Mouse (Mus musculus): Measurements from ENCODE around the gene Cep128.

- TF ChIP-seq KAT2A (conservative IDR thresholded peaks at IDR 0.05; ENCODE audit: low read depth, low read length) (no peak), POLR2A (IDR thresholded peaks at IDR 0.05; ENCODE audit: control insufficient read depth in 1 of 2, insufficient read depth in 1 of 2, low read depth in 1 of 2, low read length in 2 of 2, poor library complexity in 1 of 2) (no peak), CTCF (IDR thresholded peaks at IDR 0.05 in 2 of 3, conservative IDR thresholded peaks at IDR 0.05 in 1 of 3; ENCODE audit: control insufficient read depth in 1 of 3, insufficient read depth in 1 of 3, low read depth in 2 of 3, low read length in 3 of 3, poor library complexity in 1 of 3, severe bottlenecking in 1 of 3) (no peak), TBP (IDR thresholded peaks at IDR 0.05; ENCODE audit: low read depth, low read length) (no peak), CHD2 (IDR thresholded peaks at IDR 0.05; ENCODE audit: low read length) (no peak), USF2 (IDR thresholded peaks at IDR 0.05; ENCODE audit: borderline replicate concordance in 1 of 2, insufficient read depth in 1 of 2, low read depth in 1 of 2, low read length in 2 of 2) (no peak), ZMIZ1 (IDR thresholded peaks at IDR 0.05; ENCODE audit: low read depth, low read length) (no peak), MEF2A (IDR thresholded peaks at IDR 0.05; ENCODE audit: extremely low read depth, insufficient replicate concordance, low read depth, low read length, poor library complexity, severe bottlenecking) (no peak), GABPA (IDR thresholded peaks at IDR 0.05; ENCODE audit: low read depth, low read length) (no peak), ZC3H11A (IDR thresholded peaks at IDR 0.05; ENCODE audit: low read depth, low read length) (no peak)
Observed at GRCm38 (mm10) chr12:91062681-91063080, 321.5 kb downstream of the Cep128 start.
